Mouse (Mus musculus): Measurements from ENCODE around the gene Cxcr6. TPM values are rescaled to one million over a fixed set of nuclear protein-coding genes. Genes with fewer than 3 reads are reported as not detected.
A peak's percentile ranks its signal among the peaks of the same experiment; 100 is the strongest.

Gene Cxcr6
- total RNA-seq, 2 experiments from 2014 or later = not detected

DNA sequence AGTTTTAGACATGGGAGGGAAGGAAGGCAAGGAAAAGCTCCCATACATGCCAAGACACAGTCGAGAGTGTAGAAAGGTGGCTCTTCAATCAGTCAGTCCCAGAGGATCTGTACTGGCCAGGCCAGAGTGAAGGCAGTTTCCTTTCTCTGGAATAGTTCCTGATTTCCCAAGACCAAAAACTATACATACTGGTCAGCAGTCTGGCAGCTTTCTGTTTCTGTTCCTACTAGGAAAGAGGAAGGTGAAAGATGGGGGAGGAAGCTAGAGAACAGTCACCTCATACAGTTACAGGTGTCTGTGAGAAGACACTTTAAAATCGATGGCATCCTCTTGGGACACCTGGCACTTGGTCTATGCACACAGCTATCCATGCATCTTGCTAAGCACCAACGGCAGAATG is 9.2 kb downstream of the Cxcr6 start:
- intact Hi-C loops (cut with DNase I) = no loop called here
- no peak for DNase-seq (ENCODE audit: low spot score in 2 of 2)

DNA sequence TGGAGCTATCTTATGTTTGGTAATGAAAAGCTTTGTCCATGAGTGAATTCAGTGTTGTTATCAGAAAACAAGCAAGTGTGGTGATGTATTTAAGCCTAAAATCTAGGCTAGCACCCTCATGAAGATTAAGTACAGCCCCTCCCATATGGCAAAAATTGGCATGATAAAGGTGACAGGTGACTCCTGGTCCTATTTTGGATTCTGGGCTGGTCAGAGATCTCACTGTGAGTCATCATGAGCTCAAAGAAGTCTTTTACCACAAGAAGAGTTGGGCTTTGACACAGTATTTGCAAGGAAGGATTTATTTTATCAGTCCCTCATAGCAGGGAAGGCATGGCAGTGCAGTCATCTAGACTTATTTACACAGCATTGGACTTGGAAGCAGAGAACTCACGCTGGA is 9.7 kb downstream of the Cxcr6 start:
- DNase-seq (ENCODE audit: low spot score in 2 of 2) = no peak
- intact Hi-C loops (cut with DNase I) = no loop called here

DNA sequence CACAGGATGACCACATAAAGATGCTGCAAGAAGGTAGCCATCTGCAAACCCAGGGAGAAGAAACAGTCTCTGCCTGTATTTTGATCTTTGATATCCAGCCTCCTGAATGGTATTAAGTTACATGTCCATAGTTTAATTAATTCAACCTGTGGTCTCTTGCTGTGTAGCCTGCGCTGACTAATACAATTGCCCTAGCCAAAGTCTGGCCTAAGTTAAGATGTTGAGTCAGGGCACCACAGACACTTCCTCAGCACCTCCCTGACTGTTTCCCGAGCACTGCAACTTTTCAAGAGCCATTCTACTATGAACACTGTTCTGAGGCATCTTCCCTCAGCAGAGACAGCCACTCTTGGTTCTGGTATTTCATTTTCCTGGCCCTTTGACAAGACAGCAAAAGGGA is 12.3 kb downstream of the Cxcr6 start:
- intact Hi-C loops (cut with DNase I) = no loop called here
- DNase-seq (ENCODE audit: low spot score in 2 of 2) = no peak

DNA sequence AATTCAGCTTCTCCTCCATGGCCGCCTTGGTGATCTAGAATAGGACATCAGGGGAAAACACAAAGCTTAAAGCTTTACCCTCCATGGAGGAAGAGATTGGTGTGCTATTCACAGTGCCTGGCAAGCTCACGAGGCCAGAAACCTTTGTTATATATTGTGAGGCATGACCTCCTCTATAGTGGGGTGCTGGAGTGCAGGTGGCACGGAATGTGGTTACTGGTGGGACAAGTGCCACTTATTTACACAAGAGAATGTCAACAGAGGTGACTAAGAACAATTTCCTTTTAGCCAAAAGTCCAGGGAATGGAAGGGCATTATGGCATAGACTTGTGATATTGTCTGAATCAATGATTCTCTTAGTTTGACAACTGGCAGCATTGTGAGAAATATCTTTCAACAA is 20.4 kb downstream of the Cxcr6 start:
- intact Hi-C loops (cut with DNase I) = no loop called here
- DNase-seq (ENCODE audit: low spot score in 2 of 2) = no peak

DNA sequence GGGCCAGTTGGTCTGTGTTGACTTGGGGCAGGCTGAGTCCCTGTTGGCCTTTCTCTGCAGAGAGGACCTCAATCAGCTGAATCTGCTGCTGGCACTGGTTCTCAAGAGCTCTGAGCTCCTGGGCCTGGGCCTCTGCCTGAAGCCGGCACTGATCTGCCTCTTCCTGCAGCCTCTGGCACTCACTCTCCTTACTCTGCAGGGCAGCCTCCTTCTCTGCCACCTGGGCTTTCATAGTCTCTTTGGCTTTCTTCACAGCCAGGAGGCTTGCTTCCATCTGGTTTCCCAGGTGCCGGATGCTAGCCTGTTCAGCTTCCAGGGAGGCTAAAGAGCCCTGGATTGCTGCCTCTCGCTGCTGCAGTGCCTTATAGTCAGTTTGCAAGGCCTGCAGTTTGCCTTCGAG is 22.6 kb downstream of the Cxcr6 start:
- no peak for DNase-seq (ENCODE audit: low spot score in 2 of 2)
- intact Hi-C loops (cut with DNase I) = no loop called here

DNA sequence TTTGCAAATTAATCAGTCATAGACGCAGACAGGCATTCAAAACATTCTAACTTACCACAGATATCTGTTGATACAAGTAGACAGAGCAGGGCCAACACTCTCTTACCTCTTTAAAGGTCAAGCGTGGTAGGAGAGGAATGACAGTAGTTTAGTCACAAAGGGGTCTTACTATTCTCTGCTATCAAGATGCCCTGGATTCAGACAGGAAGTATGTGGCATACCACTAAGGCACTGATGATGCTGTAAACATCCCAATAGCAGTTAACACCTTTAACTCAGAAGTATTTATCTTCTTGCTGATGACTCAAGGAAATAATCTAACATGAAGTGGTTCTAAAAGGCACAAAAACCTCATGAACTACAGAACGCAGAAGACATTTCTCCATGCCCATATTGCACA is 29.6 kb downstream of the Cxcr6 start:
- no peak for DNase-seq (ENCODE audit: low spot score in 2 of 2)
- intact Hi-C loops (cut with DNase I) = no loop called here

DNA sequence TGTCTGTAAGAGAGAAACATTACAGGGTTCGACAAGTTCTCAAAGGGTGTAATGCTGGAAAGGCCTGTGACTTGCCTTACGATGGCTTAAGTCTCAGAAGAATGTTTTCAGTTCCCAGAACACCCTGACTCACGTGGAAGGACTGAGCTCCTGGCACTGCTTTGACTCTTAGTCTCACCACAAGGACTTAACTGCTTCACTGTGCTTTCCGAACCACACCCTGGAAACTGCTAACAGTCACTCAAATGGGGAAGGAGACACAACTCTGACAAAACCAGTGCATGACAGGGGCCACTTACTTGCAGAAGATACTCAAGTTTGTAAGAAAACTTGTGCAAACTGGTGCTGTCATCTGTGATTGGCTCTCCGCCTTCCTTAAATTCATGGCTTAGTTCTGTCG is 34.0 kb downstream of the Cxcr6 start:
- intact Hi-C loops (cut with DNase I) = no loop called here
- no peak for DNase-seq (ENCODE audit: low spot score in 2 of 2)

DNA sequence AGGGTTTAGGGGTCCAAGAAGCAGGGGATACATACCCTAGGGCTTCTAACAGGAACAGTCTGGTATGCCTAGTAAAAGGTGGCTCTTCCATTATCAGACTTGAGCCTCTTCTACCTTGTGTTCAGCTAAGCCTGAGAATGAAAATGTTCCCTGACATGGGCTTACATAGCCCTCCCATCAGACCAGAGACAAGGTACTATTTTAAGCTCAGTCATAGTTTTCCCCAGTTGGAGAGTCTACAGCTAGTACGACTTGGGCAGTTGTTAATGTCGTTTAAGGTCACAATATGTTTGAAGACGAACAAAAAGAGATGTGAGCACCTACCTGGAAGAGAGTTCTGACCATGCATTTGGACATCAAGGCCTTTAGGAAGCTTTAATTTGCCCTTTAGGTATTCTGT is 38.2 kb downstream of the Cxcr6 start:
- intact Hi-C loops (cut with DNase I) = no loop called here
- DNase-seq (ENCODE audit: low spot score in 2 of 2) = no peak

DNA sequence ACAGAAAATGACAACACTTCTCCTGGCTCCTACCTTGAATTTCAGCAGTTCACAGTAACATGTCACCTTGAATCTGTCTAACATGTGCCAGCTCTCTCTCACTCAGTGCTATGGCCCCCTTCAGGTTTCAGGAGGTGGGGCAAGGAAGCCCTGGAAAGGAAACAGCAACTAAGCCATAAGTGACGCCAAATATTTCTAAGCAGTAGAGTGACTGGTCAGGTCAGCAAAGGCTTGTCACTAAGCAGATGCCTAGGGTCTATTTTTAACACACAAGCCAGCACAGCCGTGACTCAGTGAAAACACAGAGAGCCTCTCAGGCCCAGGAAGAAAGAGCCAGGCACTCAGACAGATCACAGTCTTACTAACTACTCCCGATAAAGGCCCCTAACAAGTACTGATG is 38.8 kb downstream of the Cxcr6 start:
- intact Hi-C loops (cut with DNase I) = no loop called here

DNA sequence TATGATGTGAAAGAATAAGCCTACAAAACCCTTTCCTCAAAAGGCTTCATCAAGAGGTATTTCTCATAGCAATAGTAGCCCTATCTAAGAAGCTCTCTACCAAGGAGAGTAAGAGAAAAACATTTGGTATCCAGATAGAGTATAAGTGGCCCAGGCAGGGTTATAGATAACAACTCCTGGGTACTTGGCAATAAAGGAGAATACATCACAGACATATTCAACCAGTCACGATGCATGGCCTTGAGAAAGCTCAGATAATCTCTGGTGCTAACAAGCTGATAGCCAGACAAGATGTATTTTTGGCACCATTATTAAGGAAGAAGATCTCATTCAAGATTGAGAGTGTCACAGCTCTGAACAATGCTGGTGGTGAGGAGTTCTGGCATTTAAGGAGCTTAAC is 40.2 kb downstream of the Cxcr6 start:
- intact Hi-C loops (cut with DNase I) = no loop called here
- DNase-seq (ENCODE audit: low spot score in 2 of 2) = no peak

More for the DNA sequence above, 38.8 kb downstream of the Cxcr6 start:
- no peak for DNase-seq (ENCODE audit: low spot score in 2 of 2)

DNA sequence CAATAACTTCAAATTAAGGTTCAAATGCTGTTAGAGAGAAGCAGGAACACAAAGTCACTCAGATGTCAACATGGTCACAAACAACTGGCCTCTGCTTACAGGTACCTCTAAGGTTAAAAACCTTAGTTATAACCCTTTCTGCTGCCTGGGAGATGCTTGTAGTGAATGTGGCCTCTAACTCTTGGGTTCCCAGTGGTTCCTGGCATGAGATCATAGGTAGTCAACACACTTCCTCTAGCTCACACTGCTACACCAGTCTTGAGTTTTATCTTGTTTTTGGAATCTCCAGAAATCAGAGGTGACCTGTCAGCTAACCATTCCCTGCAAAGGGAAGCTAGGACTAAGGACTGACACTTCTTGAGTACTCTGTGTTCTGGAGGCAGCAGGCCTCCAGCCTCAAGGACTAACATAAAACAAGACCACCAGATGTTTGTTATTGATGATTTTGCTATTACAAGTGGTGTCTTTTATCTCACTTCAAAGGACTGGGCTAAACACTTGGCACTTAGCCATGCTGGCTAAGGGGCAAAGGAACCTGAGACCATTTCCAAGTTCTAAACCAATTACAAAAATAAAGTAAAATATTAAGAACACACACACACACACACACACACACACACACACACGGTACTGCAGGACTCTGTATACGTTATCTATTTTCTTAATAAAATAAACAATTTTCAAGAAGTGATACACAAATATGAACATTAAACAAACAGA is 43.9 kb downstream of the Cxcr6 start:
- intact Hi-C loops (cut with DNase I) = no loop called here
- no peak for DNase-seq (ENCODE audit: low spot score in 2 of 2)

DNA sequence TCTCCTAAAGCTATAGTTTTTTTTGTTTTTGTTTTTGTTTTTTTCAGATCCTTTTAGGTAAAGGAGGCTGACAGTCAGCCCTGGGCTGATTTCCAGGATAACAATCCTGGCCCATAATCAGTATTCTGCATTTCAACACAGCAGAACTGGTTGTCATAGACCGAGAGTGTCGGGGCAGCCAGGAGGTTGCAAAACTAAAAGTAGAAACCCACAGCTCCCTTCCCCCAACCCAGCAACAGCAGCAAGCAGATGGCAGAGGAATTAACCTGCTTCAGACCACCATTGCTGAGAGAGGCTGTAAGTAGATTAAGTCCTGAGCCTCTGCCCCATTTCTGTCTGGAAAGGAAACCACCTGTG is 44.4 kb downstream of the Cxcr6 start:
- intact Hi-C loops (cut with DNase I) = no loop called here
- DNase-seq (ENCODE audit: low spot score in 2 of 2) = no peak

DNA sequence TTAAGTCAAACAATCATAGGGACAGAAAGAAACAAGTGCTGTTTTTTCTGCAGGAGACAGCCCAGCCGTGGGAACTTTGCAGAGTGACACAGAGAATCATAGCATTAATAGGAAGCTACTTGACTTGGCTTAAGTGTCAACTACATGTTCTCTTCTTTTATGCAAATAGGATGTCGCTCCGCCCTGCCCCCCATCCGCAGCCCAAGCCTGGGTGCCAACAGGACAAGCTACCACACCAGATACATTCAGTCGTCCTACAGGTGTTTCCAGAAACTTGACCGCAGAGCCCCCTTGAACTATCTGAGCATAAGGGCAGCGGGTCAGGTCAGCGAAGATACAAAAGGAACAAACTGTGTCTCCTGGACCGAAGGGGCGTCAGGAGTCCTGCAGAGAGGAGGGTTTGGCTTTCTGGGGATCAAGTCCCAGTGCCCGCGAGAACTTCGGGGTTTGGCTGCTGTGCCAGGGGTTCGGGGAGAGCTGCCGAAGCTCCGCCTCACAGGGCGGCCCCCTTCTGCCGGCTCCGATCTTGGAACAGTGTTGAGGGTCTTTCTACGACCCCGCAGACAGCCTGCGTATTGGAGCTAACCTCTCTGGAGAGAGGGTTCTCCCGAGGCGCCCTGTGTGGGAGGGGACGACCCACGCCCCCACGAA is 44.9 kb downstream of the Cxcr6 start:
- intact Hi-C loops (cut with DNase I) = no loop called here
- DNase-seq (ENCODE audit: low spot score in 2 of 2) = peak; percentile 12 to 26

DNA sequence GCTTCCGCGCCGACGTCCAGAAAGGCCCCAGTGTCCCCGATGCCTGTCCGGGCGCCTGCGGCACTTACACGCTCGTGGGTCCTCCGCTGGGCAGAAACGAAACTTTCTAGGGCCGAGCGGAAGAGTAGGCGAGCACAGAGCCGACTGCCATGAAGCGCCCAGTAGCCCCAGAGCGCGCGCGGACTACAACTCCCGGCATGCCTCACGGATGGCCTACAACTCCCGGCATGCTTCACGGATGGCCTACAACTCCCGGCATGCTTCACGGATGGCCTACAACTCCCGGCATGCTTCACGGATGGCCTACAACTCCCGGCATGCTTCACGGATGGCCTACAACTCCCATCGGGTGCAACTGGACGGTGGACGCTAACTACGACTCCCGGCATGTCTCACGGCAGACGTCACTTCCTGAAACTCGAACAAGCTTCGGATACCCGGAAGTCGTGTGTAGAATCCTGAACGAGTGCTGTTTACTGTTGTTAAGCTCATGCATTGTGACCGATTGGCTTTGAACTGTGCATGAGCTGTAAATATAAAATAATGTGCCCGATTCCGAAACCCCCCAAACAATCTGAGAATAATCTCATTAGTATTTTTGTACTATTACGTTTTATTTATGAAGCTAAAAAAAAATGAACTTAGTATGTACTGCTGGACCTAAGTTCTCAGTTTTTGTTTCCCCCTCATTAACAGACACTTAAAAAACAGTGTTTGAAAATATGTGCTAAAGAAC is 45.6 kb downstream of the Cxcr6 start, which contains the start of gene Fyco1:
Fyco1 (minus strand) TSS at position 187 of the 736 bp plus-strand sequence.
- DNase-seq (ENCODE audit: low spot score in 2 of 2) = peak; percentile 92 to 95
- intact Hi-C loops (cut with DNase I) = no loop called here

DNA sequence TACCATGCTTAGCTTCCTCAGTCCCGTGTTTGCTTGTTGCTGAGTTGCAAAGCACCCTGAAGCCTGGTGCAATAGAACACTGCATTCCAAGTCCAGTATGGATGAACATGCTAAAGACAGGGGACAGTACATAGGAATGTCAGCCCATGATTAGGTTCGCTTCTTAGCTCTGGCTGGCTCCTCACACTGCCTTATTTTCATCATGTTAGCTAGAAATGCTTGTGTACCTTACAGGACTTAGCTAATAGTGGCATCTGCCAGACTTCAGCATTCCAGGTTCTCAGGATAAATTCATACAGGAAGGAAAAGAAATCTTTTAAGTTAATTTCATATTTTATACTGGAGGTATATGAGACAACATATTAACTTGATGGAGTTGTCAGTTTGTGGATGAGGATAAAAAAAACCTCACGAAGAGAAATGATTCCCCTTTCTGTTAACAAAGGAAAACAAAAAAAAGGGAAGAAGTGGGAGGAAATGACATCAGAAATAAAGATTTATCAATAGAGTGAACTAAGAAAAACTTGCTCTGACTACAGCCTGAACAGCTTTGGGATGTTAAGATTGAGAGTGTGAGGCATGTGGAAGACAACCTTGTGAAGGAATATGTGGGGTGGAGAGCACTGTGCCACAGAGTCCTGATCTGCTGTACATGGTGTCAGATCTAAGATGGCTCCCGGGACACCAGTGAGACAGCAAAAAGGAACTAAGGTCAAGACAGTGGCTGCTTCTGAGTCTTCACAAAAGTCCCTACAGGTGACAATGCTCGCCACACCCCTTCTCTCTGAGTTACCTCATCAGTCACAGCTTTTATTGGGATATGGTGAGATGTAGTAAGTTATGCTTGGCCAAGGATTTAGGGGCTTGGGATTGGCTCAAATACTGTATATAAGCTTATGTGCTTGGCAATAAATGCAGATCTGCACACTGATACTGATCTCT is 46.4 kb downstream of the Cxcr6 start:
- intact Hi-C loops (cut with DNase I) = no loop called here
- DNase-seq (ENCODE audit: low spot score in 2 of 2) = no peak

DNA sequence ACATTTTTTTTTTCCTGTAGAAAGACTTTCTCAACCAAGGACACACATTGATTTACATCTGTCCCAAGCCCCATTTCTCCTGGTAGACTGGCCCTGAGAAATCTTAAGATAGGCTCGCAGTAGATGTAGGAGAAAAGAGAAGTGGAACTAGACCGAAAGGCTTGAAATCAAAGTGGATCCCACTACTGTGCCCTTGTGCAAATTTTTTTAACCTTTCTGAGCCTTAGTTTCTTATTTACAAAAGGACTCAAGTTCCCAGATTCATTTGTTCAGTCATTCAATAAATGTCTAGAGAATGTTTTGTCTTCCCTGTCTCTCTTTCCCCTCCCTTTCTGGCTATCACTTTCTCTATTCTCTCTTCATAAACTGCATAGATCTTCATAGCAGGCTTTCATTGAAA is 50.6 kb downstream of the Cxcr6 start:
- no peak for DNase-seq (ENCODE audit: low spot score in 2 of 2)
- intact Hi-C loops (cut with DNase I) = no loop called here

Measured in left cerebral cortex, postnatal 36 days (tissue).